Mouse (Mus musculus) forebrain, embryonic 11.5 days (tissue): Measurements from ENCODE around the gene Fndc8. TPM values are rescaled to one million over a fixed set of nuclear protein-coding genes. Genes with fewer than 3 reads are reported as not detected.

Experiments
- ATAC-seq: fragments of 200-750 bp; cut with Nextera tagmentation; replicated peaks from 2 replicates; pipeline ENCODE4 v1.8.0; 2017; ENCODE audit warnings: moderate TSS enrichment; ENCODE audit not compliant: low FRiP score
- DNase-seq: peaks from one replicate; pipeline ENCODE4 v3.0.0-alpha.2; 2017; ENCODE audit warnings: low spot score
- H3K27ac ChIP-seq: fragments of 300-500 bp; sonication (generic); 2 replicates; pipeline ENCODE4 v1.5.1; 2014; ENCODE audit warnings: low read depth, low read length
- H3K27me3 ChIP-seq: fragments of 300-500 bp; sonication (generic); 2 replicates; pipeline ENCODE4 v1.6.1; 2014; ENCODE audit warnings: mild to moderate bottlenecking, low read length, mixed read lengths; ENCODE audit not compliant: control insufficient read depth, insufficient read depth
- H3K36me3 ChIP-seq: fragments of 300-500 bp; sonication (generic); 2 replicates; pipeline ENCODE4 v1.6.1; 2014; ENCODE audit warnings: mild to moderate bottlenecking, low read length, moderate library complexity, mixed read lengths; ENCODE audit not compliant: control insufficient read depth, insufficient read depth
- H3K4me1 ChIP-seq: fragments of 300-500 bp; sonication (generic); replicated peaks from 2 replicates; pipeline ENCODE4 v1.6.1; 2014; ENCODE audit warnings: low read length, mixed read lengths; ENCODE audit not compliant: control insufficient read depth, insufficient read depth
- H3K4me2 ChIP-seq: fragments of 300-500 bp; sonication (generic); 2 replicates; pipeline ENCODE4 v1.6.1; 2014; ENCODE audit warnings: low read depth, mild to moderate bottlenecking, low read length, moderate library complexity, mixed read lengths; ENCODE audit not compliant: severe bottlenecking
- H3K4me3 ChIP-seq: fragments of 300-500 bp; sonication (generic); 2 replicates; pipeline ENCODE4 v1.5.1; 2014; ENCODE audit warnings: low read depth, low read length
- H3K9ac ChIP-seq: fragments of 300-500 bp; sonication (generic); 2 replicates; pipeline ENCODE4 v1.6.1; 2014; ENCODE audit warnings: low read length
- H3K9me3 ChIP-seq: fragments of 300-500 bp; sonication (generic); 2 replicates; pipeline ENCODE4 v1.6.1; 2016; ENCODE audit warnings: low read length, mixed read lengths; ENCODE audit not compliant: control insufficient read depth
- WGBS: fragments of 180-500 bp; shearing (Covaris S2); extraction: QIAGEN DNeasy Blood & Tissue Kit; methylation state at CpG from one replicate; pipeline ENCODE4 v1.1.7; 2014; 5-methylcytosine and 5-hydroxymethylcytosine counted together
- polyA plus RNA-seq: library from polyadenylated mRNA; unstranded; fragments of >200 nt; fragmentation: Nextera tagmentation; extraction: Ambion mirVana; gene quantifications from 2 replicates; pipeline ENCODE4 v1.2.1, GENCODE M21; 2014

Gene Fndc8
- polyA plus RNA-seq, 1 experiment from 2014 or later, result 0.44 TPM

GRCm38 (mm10) chr11:82874924-82875323 is 17.0 kb upstream of the Fndc8 start:
- no peak overlapping the region for H3K27ac ChIP-seq
- H3K4me1 ChIP-seq, result no peaks in the 10 kb centered on the region
- no peaks in the 10 kb centered on the region for H3K36me3 ChIP-seq
- H3K9ac ChIP-seq, result no peak overlapping the region
- H3K9me3 ChIP-seq, result no peaks in the 10 kb centered on the region
- ATAC-seq, result no peak
- no peak overlapping the region for H3K4me2 ChIP-seq
- no peaks in the 10 kb centered on the region for H3K27me3 ChIP-seq
- 91% methylated on average over 5 of the region's 5 CpGs for WGBS
- no peak overlapping the region for H3K4me3 ChIP-seq
- DNase-seq, result no peak

GRCm38 (mm10) chr11:82875631-82876030 is 16.3 kb upstream of the Fndc8 start:
- Histone ChIP-seq H3K9ac (no peak overlapping the region), H3K4me3 (no peak overlapping the region), H3K4me2 (no peak overlapping the region), H3K4me1 (no peaks in the 10 kb centered on the region), H3K9me3 (no peaks in the 10 kb centered on the region), H3K27me3 (no peaks in the 10 kb centered on the region), H3K27ac (no peak overlapping the region), H3K36me3 (no peaks in the 10 kb centered on the region)
- no peak for ATAC-seq
- WGBS, result 87% methylated on average over 5 of the region's 5 CpGs
- DNase-seq, result no peak

- ATAC-seq, result no peak
- Histone ChIP-seq H3K4me3 (no peak overlapping the region), H3K36me3 (no peaks in the 10 kb centered on the region; the same call in 1 of the 2 replicates), H3K27me3 (no peaks in the 10 kb centered on the region), H3K4me1 (no peaks in the 10 kb centered on the region), H3K9me3 (no peaks in the 10 kb centered on the region), H3K27ac (no peak overlapping the region), H3K4me2 (no peak overlapping the region), H3K9ac (no peak overlapping the region)
- 85% methylated on average over 7 of the region's 7 CpGs for WGBS
- DNase-seq, result no peak
These were observed 14.1 kb upstream of the Fndc8 start for GRCm38 (mm10) chr11:82877726-82878344.

- no peaks in the 10 kb centered on the region; the same call in 1 of the 2 replicates for H3K36me3 ChIP-seq
- no peak for DNase-seq
- H3K4me1 ChIP-seq, result no peaks in the 10 kb centered on the region
- no peaks in the 10 kb centered on the region for H3K9me3 ChIP-seq
- H3K27me3 ChIP-seq, result no peaks in the 10 kb centered on the region
- H3K9ac ChIP-seq, result no peak overlapping the region
- 77% methylated on average over 8 of the region's 8 CpGs for WGBS
- no peak overlapping the region for H3K4me3 ChIP-seq
- H3K27ac ChIP-seq, result no peak overlapping the region
- H3K4me2 ChIP-seq, result no peak overlapping the region
- ATAC-seq, result no peak
These were observed 8.7 kb upstream of the Fndc8 start for GRCm38 (mm10) chr11:82883180-82883579.

GRCm38 (mm10) chr11:82886559-82886958 is 5.4 kb upstream of the Fndc8 start:
- Histone ChIP-seq H3K27ac (no peak overlapping the region), H3K4me1 (no peaks in the 10 kb centered on the region), H3K9me3 (no peaks in the 10 kb centered on the region), H3K27me3 (no peaks in the 10 kb centered on the region), H3K9ac (no peak overlapping the region), H3K4me2 (no peak overlapping the region), H3K4me3 (no peak overlapping the region), H3K36me3 (no peaks in the 10 kb centered on the region)
- no peak for DNase-seq
- no peak for ATAC-seq
- 85% methylated on average over 3 of the region's 3 CpGs for WGBS

GRCm38 (mm10) chr11:82888491-82888946 is 3.4 kb upstream of the Fndc8 start:
- Histone ChIP-seq H3K4me2 (no peak overlapping the region), H3K27me3 (no peaks in the 10 kb centered on the region; the same call in 1 of the 2 replicates), H3K27ac (no peak overlapping the region), H3K9ac (no peak overlapping the region), H3K4me3 (no peak overlapping the region), H3K36me3 (no peaks in the 10 kb centered on the region), H3K4me1 (no peaks in the 10 kb centered on the region), H3K9me3 (no peaks in the 10 kb centered on the region)
- 74% methylated on average over 10 of the region's 10 CpGs for WGBS
- DNase-seq (no peak), ATAC-seq (no peak)

GRCm38 (mm10) chr11:82889524-82890341 is 2.2 kb upstream of the Fndc8 start:
- peak overlapping the region; percentile 82 for H3K9ac ChIP-seq
- H3K4me1 ChIP-seq, result no peaks in the 10 kb centered on the region
- no peak overlapping the region for H3K27ac ChIP-seq
- 4% methylated on average over 31 of the region's 31 CpGs for WGBS
- peak overlapping the region; percentile 92 for H3K4me2 ChIP-seq
- no peaks in the 10 kb centered on the region; the same call in 1 of the 2 replicates for H3K27me3 ChIP-seq
- H3K4me3 ChIP-seq, result peak overlapping the region; percentile 63
- peak; percentile 50 for ATAC-seq
- H3K36me3 ChIP-seq, result no peaks in the 10 kb centered on the region
- H3K9me3 ChIP-seq, result no peaks in the 10 kb centered on the region
- peak; percentile 63 for DNase-seq

GRCm38 (mm10) chr11:82890342-82890762 is 1.6 kb upstream of the Fndc8 start, which contains the start of gene Rad51d:
Gene Rad51d (minus strand): TSS chr11:82890614.
- Histone ChIP-seq H3K4me3 (peak within 1 kb of the TSS; percentile 63), H3K9me3 (no peaks in the 10 kb centered on the region), H3K9ac (peak within 1 kb of the TSS; percentile 82), H3K36me3 (no peaks in the 10 kb centered on the region), H3K27ac (no peak within 1 kb of the TSS), H3K27me3 (no peaks in the 10 kb centered on the region; the same call in 1 of the 2 replicates), H3K4me2 (peak within 1 kb of the TSS; percentile 92), H3K4me1 (no peaks in the 10 kb centered on the region)
- WGBS, result 0% methylated on average over 25 of the region's 26 CpGs
- peak; percentile 92 for ATAC-seq
- DNase-seq, result peak; percentile 97
